Mouse (Mus musculus): ENCODE results near the gene Actl7a. TPM values are rescaled to one million over a fixed set of nuclear protein-coding genes. Genes with fewer than 3 reads are reported as not detected.

Gene Actl7a
- not detected in 2 replicates for polyA plus RNA-seq (2012; rRNA removed)

GRCm38 (mm10) chr4:56743363-56744195 lies at the start of gene Actl7a:
Gene Actl7a, plus strand, starts transcription at chr4:56743413.

GRCm38 (mm10) chr4:56740020-56740485 lies 3.2 kb upstream of the Actl7a start, which contains the start of gene Gm26657:
Gene Gm26657, plus strand, starts transcription at chr4:56740070.

GRCm38 (mm10) chr4:56741041-56741493 lies 2.1 kb upstream of the Actl7a start, which contains the start of gene Actl7b:
Gene Actl7b, minus strand, starts transcription at chr4:56741443.

Other genes with a start within 250 kb of the Actl7a start
- gene Gm26657, start 3.3 kb upstream of the Actl7a start, polyA plus RNA-seq (2012; rRNA removed), result not detected in 2 replicates
- 0.19 and 0.20 TPM in 2 replicates for gene Actl7b, start 2.0 kb upstream of the Actl7a start, polyA plus RNA-seq (2012; rRNA removed)
- 69.3 and 72.0 TPM in 2 replicates for gene Elp1, start 58.9 kb downstream of the Actl7a start, polyA plus RNA-seq (2012; rRNA removed)
- 10.4 and 10.7 TPM in 2 replicates for gene Fam206a, start 58.9 kb downstream of the Actl7a start, polyA plus RNA-seq (2012; rRNA removed)
- 25.2 and 26.2 TPM in 2 replicates for gene Ctnnal1, start 121.8 kb downstream of the Actl7a start, polyA plus RNA-seq (2012; rRNA removed)
- gene Tmem245, start 204.0 kb downstream of the Actl7a start, polyA plus RNA-seq (2012; rRNA removed), result 9.8 and 10.0 TPM in 2 replicates
- 10.1 TPM in 2 replicates for gene Frrs1l, start 247.0 kb downstream of the Actl7a start, polyA plus RNA-seq (2012; rRNA removed)

All from central nervous system, embryonic 14 days (tissue).